Comparison of ENCODE assay signal across 8 mouse cellular contexts in genomic region chr19:12518541-12518890, GRCm38 (mm10). TPM values are rescaled to one million over a fixed set of nuclear protein-coding genes. Genes with fewer than 3 reads are reported as not detected.
DNase-seq lines count a peak whose midpoint lies in the region; ATAC-seq lines count a peak whose summit lies in the region.

No protein-coding gene starts in this region.

- no peaks in the 10 kb centered on the region for H3K9me3 ChIP-seq in liver, embryonic 11.5 days (ENCODE audit: control insufficient read depth, low read length)
- H3K9me3 ChIP-seq in forebrain, embryonic 11.5 days (ENCODE audit: control insufficient read depth, low read length): no peaks in the 10 kb centered on the region
- no peaks in the 10 kb centered on the region for H3K9me3 ChIP-seq in limb, embryonic 13.5 days
- no peaks in the 10 kb centered on the region for H3K9me3 ChIP-seq in neural tube, embryonic 15.5 days (replicated peaks)

- H3K36me3 ChIP-seq in liver, embryonic 11.5 days (ENCODE audit: control insufficient read depth, insufficient read depth, low read length): no peaks in the 10 kb centered on the region
- H3K36me3 ChIP-seq in forebrain, embryonic 11.5 days (ENCODE audit: control insufficient read depth, insufficient read depth, low read length): no peaks in the 10 kb centered on the region
- no peaks in the 10 kb centered on the region for H3K36me3 ChIP-seq in limb, embryonic 13.5 days
- no peaks in the 10 kb centered on the region for H3K36me3 ChIP-seq in neural tube, embryonic 15.5 days

- H3K9ac ChIP-seq in liver, embryonic 11.5 days (ENCODE audit: low read depth, low read length): no peak overlapping the region
- peak overlapping the region; percentile 72; the same call in 1 of the 2 replicates for H3K9ac ChIP-seq in forebrain, embryonic 11.5 days (ENCODE audit: low read length)
- H3K9ac ChIP-seq in limb, embryonic 13.5 days: no peak overlapping the region
- H3K9ac ChIP-seq in neural tube, embryonic 15.5 days (replicated peaks): peak overlapping the region; percentile 68; the same call in 1 of the 2 replicates

- H3K4me1 ChIP-seq in liver, embryonic 11.5 days (replicated peaks; ENCODE audit: control insufficient read depth, insufficient read depth, low read length): no peaks in the 10 kb centered on the region
- no peaks in the 10 kb centered on the region for H3K4me1 ChIP-seq in forebrain, embryonic 11.5 days (replicated peaks; ENCODE audit: control insufficient read depth, insufficient read depth, low read length)
- H3K4me1 ChIP-seq in limb, embryonic 13.5 days: no peaks in the 10 kb centered on the region
- peaks cover 5% of the 10 kb centered on the region for H3K4me1 ChIP-seq in neural tube, embryonic 15.5 days

- peak overlapping the region; percentile 60 for H3K4me2 ChIP-seq in liver, embryonic 11.5 days
- no peak overlapping the region; the same call in 1 of the 2 replicates for H3K4me2 ChIP-seq in forebrain, embryonic 11.5 days (ENCODE audit: low read depth, low read length, severe bottlenecking)
- H3K4me2 ChIP-seq in limb, embryonic 13.5 days (replicated peaks): peak overlapping the region; percentile 70
- peak overlapping the region; percentile 78 for H3K4me2 ChIP-seq in neural tube, embryonic 15.5 days

- DNase-seq in liver, embryonic 11.5 days (ENCODE audit: low spot score): no peak
- no peak for DNase-seq in liver
- DNase-seq in forebrain, embryonic 11.5 days (ENCODE audit: low spot score): no peak
- no peak for DNase-seq in spleen, postnatal 14 days (ENCODE audit: low spot score in 2 of 2)
- no peak for DNase-seq in natural killer cell, adult 2 months (ENCODE audit: low spot score in 2 of 2)
- DNase-seq in kidney, adult 8-10 months: no peak

- H3K27me3 ChIP-seq in liver, embryonic 11.5 days (replicated peaks; ENCODE audit: control insufficient read depth, insufficient read depth, low read length): no peaks in the 10 kb centered on the region
- no peaks in the 10 kb centered on the region for H3K27me3 ChIP-seq in forebrain, embryonic 11.5 days (ENCODE audit: control insufficient read depth, insufficient read depth, low read length)
- 0 out of 2 replicates have a peak, but pooled peaks cover 6% of the 10 kb centered on the region for H3K27me3 ChIP-seq in limb, embryonic 13.5 days
- H3K27me3 ChIP-seq in neural tube, embryonic 15.5 days (replicated peaks): no peaks in the 10 kb centered on the region

- no peak for ATAC-seq in liver, embryonic 11.5 days (replicated peaks; ENCODE audit: low FRiP score)
- ATAC-seq in forebrain, embryonic 11.5 days (replicated peaks; ENCODE audit: low FRiP score): peak; percentile 37; the same call in 1 of the 2 replicates
- no peak for ATAC-seq in limb, embryonic 13.5 days (ENCODE audit: low FRiP score, low read depth)
- ATAC-seq in neural tube, embryonic 15.5 days (ENCODE audit: low FRiP score): peak; percentile 16; the same call in 1 of the 2 replicates

- no peak overlapping the region for H3K27ac ChIP-seq in liver, embryonic 11.5 days (ENCODE audit: low read depth, low read length)
- H3K27ac ChIP-seq in forebrain, embryonic 11.5 days (ENCODE audit: low read depth, low read length): no peak overlapping the region
- H3K27ac ChIP-seq in limb, embryonic 13.5 days: no peak overlapping the region
- no peak overlapping the region for H3K27ac ChIP-seq in neural tube, embryonic 15.5 days (replicated peaks)

- peak overlapping the region; percentile 46; the same call in 1 of the 2 replicates for H3K4me3 ChIP-seq in liver, embryonic 11.5 days (ENCODE audit: low read depth, low read length)
- peak overlapping the region; percentile 43; the same call in 1 of the 2 replicates for H3K4me3 ChIP-seq in forebrain, embryonic 11.5 days (ENCODE audit: low read depth, low read length)
- peak overlapping the region; percentile 48 for H3K4me3 ChIP-seq in limb, embryonic 13.5 days
- peak overlapping the region; percentile 51 for H3K4me3 ChIP-seq in neural tube, embryonic 15.5 days (replicated peaks)

RNA-seq across cellular contexts. Expression of gene Dtx4, which starts 17.3 kb away (rescaled TPM):
- polyA plus RNA-seq in liver, embryonic 11.5 days (2014; fragmentation: Nextera tagmentation; extraction: Ambion mirVana): 3.8 and 4.9 TPM in 2 replicates
- 39.8 and 40.2 TPM in 2 replicates for polyA plus RNA-seq in forebrain, embryonic 11.5 days (2014; fragmentation: Nextera tagmentation; extraction: Ambion mirVana)
- polyA plus RNA-seq in limb, embryonic 13.5 days (2015; fragmentation: Nextera tagmentation; extraction: Ambion mirVana): 5.2 and 5.8 TPM in 2 replicates
- polyA plus RNA-seq in neural tube, embryonic 15.5 days (2015; fragmentation: Nextera tagmentation; extraction: Ambion mirVana): 34.1 and 34.5 TPM in 2 replicates

RNA-seq across cellular contexts. Expression of gene Fam111a, which starts 27.0 kb away (rescaled TPM):
- 44.8 and 47.7 TPM in 2 replicates for polyA plus RNA-seq in liver, embryonic 11.5 days (2014; fragmentation: Nextera tagmentation; extraction: Ambion mirVana)
- polyA plus RNA-seq in forebrain, embryonic 11.5 days (2014; fragmentation: Nextera tagmentation; extraction: Ambion mirVana): 25.0 and 28.7 TPM in 2 replicates
- polyA plus RNA-seq in limb, embryonic 13.5 days (2015; fragmentation: Nextera tagmentation; extraction: Ambion mirVana): 17.5 and 19.3 TPM in 2 replicates
- polyA plus RNA-seq in neural tube, embryonic 15.5 days (2015; fragmentation: Nextera tagmentation; extraction: Ambion mirVana): 6.2 and 11.7 TPM in 2 replicates

RNA-seq across cellular contexts. Expression of gene Mpeg1, which starts 57.9 kb away (rescaled TPM):
- polyA plus RNA-seq in liver, embryonic 11.5 days (2014; fragmentation: Nextera tagmentation; extraction: Ambion mirVana): 0.81 and 1.2 TPM in 2 replicates
- polyA plus RNA-seq in forebrain, embryonic 11.5 days (2014; fragmentation: Nextera tagmentation; extraction: Ambion mirVana): 0.28 and 0.41 TPM in 2 replicates
- polyA plus RNA-seq in limb, embryonic 13.5 days (2015; fragmentation: Nextera tagmentation; extraction: Ambion mirVana): 0.50 TPM in 2 replicates
- polyA plus RNA-seq in neural tube, embryonic 15.5 days (2015; fragmentation: Nextera tagmentation; extraction: Ambion mirVana): 0.61 and 0.88 TPM in 2 replicates

Comparison
In these comparisons a context has a peak if more than half of its experiments do, and no peak if none do; other contexts are left out.
1. ATAC-seq: peak in forebrain, embryonic 11.5 days (single experiment) and neural tube, embryonic 15.5 days (single experiment); none in liver, embryonic 11.5 days (single experiment) and limb, embryonic 13.5 days (single experiment).
2. H3K9ac ChIP-seq: peak in forebrain, embryonic 11.5 days (single experiment) and neural tube, embryonic 15.5 days (single experiment); none in liver, embryonic 11.5 days (single experiment) and limb, embryonic 13.5 days (single experiment).
3. Peak in every context shown above with its lines, with median percentiles within 50 percentile points of each other: H3K4me3 ChIP-seq.